Mouse (Mus musculus) cerebellum, adult 11-12 months (tissue): ENCODE measurements around the gene Ddx47.

Experiments used
- DNase-seq: peaks from one replicate; pipeline ENCODE4 v3.0.0; 2022

Ddx47 gene

DNA sequence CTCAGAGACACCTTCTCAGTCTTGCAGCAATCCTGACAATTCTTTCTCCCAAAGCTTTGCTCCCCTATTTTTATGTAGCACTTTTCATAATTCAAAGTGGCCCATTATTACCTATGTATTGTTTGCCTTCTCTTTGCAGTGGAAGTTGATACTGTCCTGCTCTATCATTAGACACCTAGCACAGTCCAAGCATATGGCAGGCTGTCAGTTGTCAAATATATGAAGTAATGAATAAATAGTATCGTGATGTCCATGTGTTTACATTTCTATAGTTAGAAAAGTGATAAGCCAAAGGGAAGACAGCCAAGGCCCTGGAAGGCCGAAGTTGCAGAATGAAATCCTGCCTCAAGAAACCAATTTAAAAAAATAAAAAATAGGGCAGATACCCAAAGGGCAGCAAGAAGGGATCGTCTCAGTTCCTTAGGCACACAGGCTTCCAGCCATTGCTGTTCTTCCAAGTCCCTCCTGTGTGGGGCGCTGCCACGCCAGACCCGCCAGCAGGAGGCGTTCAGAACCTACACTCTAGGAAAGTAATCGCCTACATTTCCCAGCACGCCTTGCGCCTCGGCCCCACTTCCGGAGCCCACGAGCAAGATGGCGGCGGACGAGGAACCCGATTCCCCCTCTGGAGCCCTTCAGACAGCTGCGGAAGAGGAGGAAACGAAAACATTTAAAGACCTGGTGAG lies at the start of gene Ddx47:
Ddx47 (plus strand) TSS at position 565 of the 686 bp plus-strand sequence.
- DNase-seq = peak; percentile 92

- no peak for DNase-seq
Observed at GRCm38 (mm10) chr6:134961858-134962517, 49.4 kb upstream of the Ddx47 start.

GRCm38 (mm10) chr6:134962518-134962893 lies 48.9 kb upstream of the Ddx47 start:
- no peak for DNase-seq

DNA sequence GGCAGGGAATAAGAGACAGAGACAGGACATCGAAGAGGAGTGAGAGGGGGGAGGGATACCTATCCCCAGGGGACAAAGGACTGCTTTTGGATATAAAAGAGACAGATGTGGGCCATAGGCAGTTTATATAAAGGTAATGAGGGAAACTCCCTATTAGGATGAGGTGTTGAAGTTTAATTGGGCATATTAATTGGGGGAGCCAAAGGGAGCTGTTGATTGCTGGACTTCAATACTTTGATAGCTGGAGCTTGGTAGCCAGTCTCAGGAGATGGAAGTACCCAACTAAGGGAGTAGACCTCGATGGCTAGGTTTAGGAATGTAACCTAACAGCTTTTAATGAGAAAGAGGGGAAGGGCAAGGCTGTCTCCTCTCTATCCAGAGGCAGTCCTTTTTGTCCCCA lies 47.5 kb upstream of the Ddx47 start:
- DNase-seq = no peak

GRCm38 (mm10) chr6:134966681-134967080 lies 44.7 kb upstream of the Ddx47 start:
- no peak for DNase-seq

GRCm38 (mm10) chr6:134968326-134968725 lies 43.1 kb upstream of the Ddx47 start:
- DNase-seq = no peak

DNA sequence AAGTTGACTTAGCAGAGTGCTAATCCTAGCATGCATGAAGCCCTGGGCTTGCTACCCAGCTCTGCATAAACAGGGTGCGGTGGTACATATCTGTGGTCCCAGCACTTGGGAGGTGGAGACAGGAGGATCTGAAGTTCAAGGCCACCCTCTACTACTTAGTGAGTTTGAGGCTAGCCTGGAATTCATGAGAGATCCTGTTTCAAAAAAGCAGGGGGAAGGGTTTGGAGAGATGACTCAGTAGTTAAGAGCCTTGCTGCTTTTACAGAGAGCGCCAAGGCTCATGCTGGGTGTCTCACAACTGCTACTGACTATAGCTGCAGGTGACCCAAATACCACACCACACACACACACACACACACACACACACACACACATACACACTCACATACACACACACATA lies 41.9 kb upstream of the Ddx47 start:
- DNase-seq = no peak

DNA sequence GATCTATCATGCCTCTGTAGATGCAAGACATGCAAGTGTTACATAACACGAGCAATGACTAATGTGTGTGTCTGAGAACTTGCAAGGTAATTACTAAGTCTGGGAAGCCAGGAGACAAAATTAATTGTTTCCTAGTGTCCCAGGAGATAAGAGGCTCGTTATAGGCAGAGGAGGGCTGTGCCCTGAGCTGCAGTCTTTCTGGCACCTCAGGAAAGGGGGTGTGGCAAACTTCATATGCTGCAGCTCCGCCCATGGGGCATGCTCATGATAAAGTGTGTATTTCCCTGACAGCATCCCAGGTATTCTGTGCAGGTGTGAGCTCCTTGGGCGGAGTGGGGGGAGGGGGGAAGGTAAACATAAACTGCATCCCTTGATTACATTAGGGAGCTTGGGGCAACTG lies 39.3 kb upstream of the Ddx47 start:
- no peak for DNase-seq

DNA sequence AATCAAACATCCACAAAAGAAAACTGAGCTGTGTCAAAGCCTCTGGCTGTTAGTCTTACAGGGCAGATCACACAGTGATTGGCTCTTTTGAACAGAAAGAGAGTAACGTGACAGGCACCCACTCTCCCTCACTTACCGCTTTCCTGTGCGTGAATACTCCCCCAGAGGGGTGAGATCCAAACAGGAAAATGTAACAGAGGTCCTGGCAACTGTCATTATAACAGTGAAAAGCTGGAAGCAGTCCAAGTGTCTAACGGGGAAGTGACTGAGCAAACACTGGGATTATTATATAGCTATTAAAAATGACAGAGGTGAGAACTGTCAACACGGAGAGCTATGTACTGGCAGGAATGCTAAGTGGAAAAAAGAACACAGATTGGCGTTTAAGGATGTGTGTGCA lies 34.8 kb upstream of the Ddx47 start:
- DNase-seq = no peak

DNA sequence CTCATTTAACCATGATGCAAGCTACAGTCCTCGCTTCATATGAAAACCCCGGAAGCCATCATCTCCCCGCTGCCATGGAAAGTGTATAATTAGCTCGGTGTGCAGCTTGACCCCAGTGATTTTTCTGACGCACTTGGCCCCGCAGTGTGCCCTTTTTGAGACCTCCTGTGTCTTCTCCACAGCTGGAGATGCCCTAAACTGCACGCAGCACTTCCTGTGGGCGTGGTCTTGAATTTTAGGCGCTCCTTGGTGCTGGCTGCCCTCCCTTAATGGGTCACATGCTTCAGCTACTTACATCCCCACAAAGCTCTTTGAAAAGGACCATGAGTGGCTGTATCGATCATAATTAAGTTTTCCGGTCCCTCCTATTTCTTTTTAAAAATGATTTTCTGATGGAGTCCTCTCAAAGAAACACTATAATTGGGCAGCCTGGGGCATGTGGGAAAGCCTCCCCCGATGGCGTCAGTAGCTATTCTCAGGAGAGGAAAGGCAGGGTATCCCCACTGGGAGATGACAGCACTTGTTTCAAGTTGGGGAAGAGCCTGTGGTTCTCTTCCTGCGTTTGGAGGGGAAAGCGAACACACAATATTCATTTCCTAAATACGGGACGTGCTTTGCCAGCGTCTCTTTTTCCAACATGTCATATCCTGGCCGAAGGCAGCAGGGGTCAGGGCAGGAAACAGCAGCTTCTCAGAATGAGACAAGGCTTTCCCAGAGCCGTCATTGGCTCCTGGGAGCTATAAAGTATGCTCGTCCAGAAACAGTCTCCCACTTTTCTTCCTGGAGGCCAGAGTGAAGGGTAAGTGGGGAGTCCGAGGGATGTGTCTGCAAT lies 30.0 kb upstream of the Ddx47 start, which contains the start of gene Apold1:
Apold1 (plus strand) TSS at position 488 of the 832 bp plus-strand sequence.
- no peak for DNase-seq

DNA sequence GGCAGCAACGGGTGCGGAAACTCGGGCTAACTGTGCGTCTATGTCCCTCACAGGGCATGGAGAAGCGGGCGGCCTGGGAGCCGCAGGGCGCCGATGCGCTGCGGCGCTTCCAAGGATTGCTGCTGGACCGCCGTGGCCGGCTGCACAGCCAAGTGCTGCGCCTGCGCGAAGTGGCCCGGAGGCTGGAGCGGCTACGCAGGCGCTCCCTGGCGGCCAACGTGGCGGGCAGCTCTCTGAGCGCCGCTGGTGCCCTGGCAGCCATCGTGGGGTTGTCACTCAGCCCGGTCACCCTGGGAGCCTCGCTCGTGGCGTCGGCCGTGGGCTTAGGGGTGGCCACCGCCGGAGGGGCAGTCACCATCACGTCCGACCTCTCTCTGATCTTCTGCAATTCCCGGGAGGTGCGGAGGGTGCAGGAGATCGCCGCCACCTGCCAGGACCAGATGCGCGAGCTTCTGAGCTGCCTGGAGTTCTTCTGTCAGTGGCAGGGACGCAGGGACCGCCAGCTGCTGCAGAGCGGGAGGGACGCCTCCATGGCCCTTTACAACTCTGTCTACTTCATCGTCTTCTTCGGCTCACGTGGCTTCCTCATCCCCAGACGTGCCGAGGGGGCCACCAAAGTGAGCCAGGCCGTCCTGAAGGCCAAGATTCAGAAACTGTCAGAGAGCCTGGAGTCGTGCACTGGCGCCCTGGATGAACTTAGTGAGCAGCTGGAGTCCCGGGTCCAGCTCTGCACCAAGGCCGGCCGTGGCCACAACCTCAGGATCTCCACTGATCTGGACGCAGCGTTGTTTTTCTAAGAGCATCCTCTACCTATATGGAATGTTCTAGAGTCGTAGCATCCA lies 27.7 kb upstream of the Ddx47 start:
- peak; percentile 91 for DNase-seq

GRCm38 (mm10) chr6:134984748-134985147 lies 26.7 kb upstream of the Ddx47 start:
- peak; percentile 21 for DNase-seq

DNA sequence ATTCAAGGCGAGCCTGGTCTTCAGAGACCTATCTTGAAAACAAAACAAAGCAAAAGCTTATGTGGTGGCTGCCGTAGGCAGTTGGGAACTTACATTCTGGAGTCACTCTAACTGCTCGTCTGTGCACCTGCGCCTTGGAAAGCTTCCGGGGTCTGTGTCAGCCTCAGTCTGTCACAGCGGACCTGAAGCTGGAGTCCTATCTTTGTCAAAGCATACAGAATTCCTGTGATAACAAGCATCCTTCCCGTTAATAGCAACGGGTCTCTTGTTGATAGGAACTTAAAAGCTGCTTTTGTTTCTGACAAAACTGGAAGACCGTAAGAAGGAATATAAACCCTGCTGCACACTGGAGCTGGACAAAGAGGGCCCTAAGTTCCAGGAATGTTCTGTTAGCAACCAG lies 23.0 kb upstream of the Ddx47 start:
- no peak for DNase-seq

DNA sequence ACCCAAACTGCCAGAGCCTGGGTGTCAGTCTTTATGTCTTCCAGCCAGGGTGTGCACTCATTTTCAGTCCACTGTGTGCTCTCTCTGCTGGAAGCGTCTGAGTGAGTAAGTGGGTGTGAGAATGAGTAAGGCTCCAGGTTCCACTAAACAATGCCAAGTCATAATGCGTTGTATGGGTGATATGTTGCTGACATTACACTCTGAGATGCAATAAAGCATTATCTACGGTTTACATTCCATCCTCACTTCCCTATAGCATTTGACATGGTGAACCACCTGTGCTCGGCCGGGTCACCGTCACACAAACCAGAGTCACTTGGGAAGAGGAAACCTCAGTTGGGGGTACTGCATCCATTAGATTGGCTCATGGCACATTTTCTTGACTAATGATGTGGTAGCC lies 20.7 kb upstream of the Ddx47 start:
- no peak for DNase-seq

GRCm38 (mm10) chr6:134994031-134994651 lies 17.3 kb upstream of the Ddx47 start:
- DNase-seq = no peak

DNA sequence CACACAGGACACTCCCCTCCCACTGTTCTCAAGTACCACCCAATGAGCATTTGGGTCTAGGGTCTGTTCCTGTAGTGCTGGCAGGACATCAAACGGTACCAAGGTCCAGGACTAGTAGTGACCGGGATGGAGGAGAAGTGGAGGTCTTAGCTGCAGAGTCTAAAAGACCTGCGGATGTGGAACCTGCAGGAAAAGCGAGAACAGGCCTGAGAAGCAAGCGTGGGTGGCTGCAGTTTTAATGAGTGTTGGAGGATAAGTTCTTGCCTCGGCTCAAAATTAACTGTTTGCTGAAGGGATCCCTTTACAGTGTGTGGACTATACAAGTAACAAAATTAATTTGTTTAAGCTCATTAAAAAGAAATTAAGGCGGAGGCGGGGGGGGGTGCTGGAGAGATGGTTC lies 16.4 kb upstream of the Ddx47 start:
- DNase-seq = no peak

DNA sequence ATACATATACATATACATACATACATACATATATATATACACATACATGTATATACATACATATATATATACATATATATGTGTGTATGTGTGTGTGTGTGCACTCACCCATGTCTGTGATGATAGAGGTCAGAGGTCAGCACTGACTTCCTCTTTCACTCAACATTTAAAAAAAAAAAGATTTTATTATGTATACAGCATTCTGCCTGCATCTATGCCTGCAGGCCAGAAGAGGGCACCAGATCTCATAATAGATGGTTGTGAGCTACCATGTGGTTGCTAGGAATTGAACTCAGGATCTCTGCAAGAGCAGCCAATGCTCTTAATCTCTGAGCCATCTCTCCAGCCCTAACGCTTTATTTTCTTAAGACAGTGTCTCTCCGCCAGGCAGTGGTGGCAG lies 14.5 kb upstream of the Ddx47 start:
- DNase-seq = no peak

DNA sequence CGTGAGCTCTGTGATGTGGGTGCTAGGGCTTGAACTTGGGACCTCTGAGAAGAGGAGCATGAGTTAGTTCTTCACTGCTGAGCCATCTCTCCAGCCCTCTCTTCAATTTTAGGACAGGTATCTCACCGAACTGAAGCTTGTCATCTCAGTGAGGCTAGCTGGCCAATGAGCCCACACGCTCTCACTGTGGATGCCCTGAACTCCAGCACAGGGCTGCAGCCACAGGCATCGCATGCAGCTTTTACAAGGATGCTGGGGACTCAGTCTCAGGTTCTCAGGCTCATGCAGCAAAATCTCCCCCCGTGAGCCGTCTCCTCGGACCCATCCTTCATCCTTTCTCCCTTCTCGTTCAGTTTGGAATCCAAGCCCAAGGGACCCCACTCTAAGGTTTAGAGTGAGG lies 13.3 kb upstream of the Ddx47 start:
- DNase-seq = no peak

DNA sequence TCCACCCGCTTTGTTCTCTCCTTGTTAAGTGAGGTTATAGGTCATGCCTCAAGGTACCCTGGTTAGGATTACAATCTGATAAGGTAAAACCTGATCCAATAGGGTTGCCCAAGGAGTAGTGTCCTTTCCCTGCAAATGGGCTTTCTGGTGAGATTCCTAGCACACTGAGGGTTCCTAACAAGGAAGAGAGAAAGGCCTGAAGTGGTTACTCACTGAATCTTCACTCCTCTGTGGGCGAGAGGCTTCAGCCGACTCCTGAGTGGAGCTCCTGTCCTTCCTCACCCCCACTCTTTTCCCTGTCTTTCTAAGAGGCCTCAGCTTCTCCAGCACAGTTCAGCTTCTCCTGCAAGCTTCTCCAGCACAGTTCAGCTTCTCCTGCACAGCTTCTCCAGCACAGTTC lies 12.6 kb upstream of the Ddx47 start:
- DNase-seq = no peak

- no peak for DNase-seq
Observed at GRCm38 (mm10) chr6:135000272-135000671, 11.1 kb upstream of the Ddx47 start.

GRCm38 (mm10) chr6:135001991-135002390 lies 9.4 kb upstream of the Ddx47 start:
- no peak for DNase-seq

GRCm38 (mm10) chr6:135006372-135006771 lies 5.0 kb upstream of the Ddx47 start:
- no peak for DNase-seq

DNA sequence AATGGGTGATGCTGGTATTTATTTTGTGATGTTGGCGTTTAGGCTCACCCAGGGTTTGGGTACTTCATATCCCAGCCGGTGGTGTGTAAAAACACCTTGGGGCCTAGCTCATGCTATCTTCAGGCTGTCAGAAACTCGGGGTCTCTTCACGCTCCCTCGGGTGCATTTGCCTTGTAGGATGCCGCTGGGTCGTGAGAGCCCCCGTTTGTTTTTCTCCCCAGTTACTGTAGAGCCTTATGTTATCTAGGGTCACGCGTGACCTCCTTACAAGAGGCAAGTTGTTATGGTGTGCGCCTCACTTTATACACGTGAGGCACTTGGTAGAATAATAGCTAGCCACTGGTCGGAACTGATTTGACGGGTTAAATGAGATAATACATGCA lies 313 bp downstream of the Ddx47 start:
- no peak for DNase-seq
